Mouse (Mus musculus) cortical plate, adult 2 months (tissue): ENCODE measurements around the gene Wdr72.

Experiments
- CTCF ChIP-seq: fragments of 200-500 bp; IDR thresholded peaks from 2 replicates; pipeline ENCODE4 v1.5.1; 2011; ENCODE audit warnings: mild to moderate bottlenecking, control low read depth, low read length; ENCODE audit not compliant: insufficient read depth; ENCODE audit errors: extremely low read depth
- POLR2A ChIP-seq: fragments of 200-500 bp; IDR thresholded peaks from 2 replicates; pipeline ENCODE4 v1.6.1; 2011; ENCODE audit warnings: mild to moderate bottlenecking, low read length, control low read depth; ENCODE audit not compliant: insufficient read depth; ENCODE audit errors: extremely low read depth

- TF ChIP-seq POLR2A (no peak), CTCF (no peak)
Measured at GRCm38 (mm10) chr9:74241292-74241691, 131.1 kb downstream of the Wdr72 start.
